Mouse (Mus musculus) testis, adult 2 months (tissue): ENCODE data around the gene Cd180.

Experiments used
- CTCF ChIP-seq: fragments of 200-500 bp; IDR thresholded peaks from 2 replicates; pipeline ENCODE4 v1.5.1; 2012; ENCODE audit warnings: low read depth, mild to moderate bottlenecking, inconsistent platforms, low read length, moderate library complexity; ENCODE audit not compliant: control insufficient read depth, insufficient read depth, insufficient replicate concordance
- POLR2A ChIP-seq: fragments of 200-500 bp; IDR thresholded peaks from 2 replicates; pipeline ENCODE4 v1.6.1; 2012; ENCODE audit warnings: low read depth, mild to moderate bottlenecking, inconsistent platforms, low read length, moderate library complexity; ENCODE audit not compliant: control insufficient read depth

DNA sequence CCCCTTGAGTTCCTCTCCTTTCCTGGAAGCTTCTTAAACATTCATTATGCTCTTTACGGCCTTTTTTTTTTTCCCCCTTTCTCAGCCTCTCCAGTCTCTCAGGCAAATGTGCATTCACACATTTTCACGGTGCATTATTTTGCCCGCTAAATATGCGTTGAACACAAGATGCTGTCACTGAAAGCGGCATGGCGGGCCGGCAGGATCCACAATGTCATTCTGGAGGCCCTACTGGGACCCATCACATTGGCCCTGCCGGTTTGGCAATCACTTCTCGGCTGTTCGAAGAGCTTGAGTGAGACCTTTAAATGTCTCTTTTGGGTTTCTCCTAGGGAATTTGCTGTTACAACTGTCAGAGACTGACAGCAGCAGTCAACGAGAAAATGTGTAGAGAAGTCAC is 71.9 kb downstream of the Cd180 start:
- TF ChIP-seq CTCF: no peak
- TF ChIP-seq POLR2A: no peak
